Mouse (Mus musculus) ES-Bruce4 (cell line): ENCODE results near the gene Pgd.

Source experiments
- CTCF ChIP-seq: IDR thresholded peaks from one replicate; pipeline ENCODE4 v1.8.1; 2011; ENCODE audit warnings: low read depth, low read length
- EP300 ChIP-seq: IDR thresholded peaks from 2 replicates; pipeline ENCODE4 v1.6.1; 2011; ENCODE audit warnings: low read depth, low read length; ENCODE audit not compliant: insufficient read depth

GRCm38 (mm10) chr4:149215397-149215796 lies 48.8 kb upstream of the Pgd start:
- no peak for TF ChIP-seq EP300
- no peak for TF ChIP-seq CTCF
